Mouse (Mus musculus) lung, postnatal 0 days (tissue): ENCODE measurements at regions not wholly inside any gene's neighbourhood (a gene's known extent, or its start where the extent isn't known, plus 50 kb on each side); places are given as distances from the start of the nearest gene placed in this dataset.

Source experiments
- ATAC-seq: fragments of 200-750 bp; cut with Nextera tagmentation; 2 replicates; pipeline ENCODE4 v1.8.0; 2017; ENCODE audit warnings: moderate library complexity
- DNase-seq: peaks from one replicate; pipeline ENCODE4 v3.0.0-alpha.2; 2016; ENCODE audit warnings: low spot score
- H3K27ac ChIP-seq: fragments of 300-500 bp; sonication (generic); 2 replicates; pipeline ENCODE4 v1.5.1; 2014; ENCODE audit warnings: antibody characterized with exemption, mild to moderate bottlenecking, low read length, mixed read lengths
- H3K27me3 ChIP-seq: fragments of 300-500 bp; sonication (generic); replicated peaks from 2 replicates; pipeline ENCODE4 v1.6.1; 2014; ENCODE audit warnings: low read length, mixed read lengths; ENCODE audit not compliant: insufficient read depth
- H3K36me3 ChIP-seq: fragments of 300-500 bp; sonication (generic); 2 replicates; pipeline ENCODE4 v1.6.1; 2014; ENCODE audit warnings: low read length, mixed read lengths; ENCODE audit not compliant: insufficient read depth
- H3K4me1 ChIP-seq: fragments of 300-500 bp; sonication (generic); 2 replicates; pipeline ENCODE4 v1.6.1; 2014; ENCODE audit warnings: antibody characterized with exemption, low read depth, low read length, mixed read lengths; ENCODE audit not compliant: insufficient read depth
- H3K4me2 ChIP-seq: fragments of 300-500 bp; sonication (generic); replicated peaks from 2 replicates; pipeline ENCODE4 v1.6.1; 2014; ENCODE audit warnings: low read depth, mild to moderate bottlenecking, low read length, moderate library complexity, mixed read lengths
- H3K4me3 ChIP-seq: fragments of 300-500 bp; sonication (generic); 2 replicates; pipeline ENCODE4 v1.5.1; 2014; ENCODE audit warnings: low read depth, low read length
- H3K9ac ChIP-seq: fragments of 300-500 bp; sonication (generic); replicated peaks from 2 replicates; pipeline ENCODE4 v1.6.1; 2014; ENCODE audit warnings: low read depth, mild to moderate bottlenecking
- H3K9me3 ChIP-seq: fragments of 300-500 bp; sonication (generic); 2 replicates; pipeline ENCODE4 v1.6.1; 2016; ENCODE audit warnings: low read length, mixed read lengths
- CTCF ChIP-seq: IDR thresholded peaks from 2 replicates; pipeline ENCODE4 v1.5.1; 2016; ENCODE audit warnings: antibody characterized with exemption, mild to moderate bottlenecking
- EP300 ChIP-seq: IDR thresholded peaks from 2 replicates; pipeline ENCODE4 v1.6.1; 2016; ENCODE audit warnings: antibody characterized with exemption, mild to moderate bottlenecking, control low read depth
- WGBS: fragments of 180-500 bp; shearing (Covaris S2); extraction: QIAGEN DNeasy Blood & Tissue Kit; methylation state at CpG from one replicate; pipeline ENCODE4 v1.1.7; 2014; 5-methylcytosine and 5-hydroxymethylcytosine counted together

- H3K36me3 ChIP-seq, result no peaks in the 10 kb centered on the region
- WGBS, result 76% methylated on average over 13 of the region's 13 CpGs
- no peak overlapping the region for H3K27ac ChIP-seq
- no peaks in the 10 kb centered on the region for H3K4me1 ChIP-seq
- H3K27me3 ChIP-seq, result no peaks in the 10 kb centered on the region
- no peak overlapping the region for H3K4me2 ChIP-seq
- TF ChIP-seq CTCF (no peak), EP300 (no peak)
- H3K4me3 ChIP-seq, result no peak overlapping the region
- no peak for DNase-seq
- ATAC-seq, result no peak
- H3K9me3 ChIP-seq, result no peaks in the 10 kb centered on the region
- H3K9ac ChIP-seq, result no peak overlapping the region
These were observed 299.8 kb upstream of the Pou3f3 start for GRCm38 (mm10) chr1:42395651-42396260.

- no peak overlapping the region for H3K9ac ChIP-seq
- no peaks in the 10 kb centered on the region for H3K4me1 ChIP-seq
- no peak for ATAC-seq
- no peak for DNase-seq
- H3K4me2 ChIP-seq, result no peak overlapping the region
- H3K9me3 ChIP-seq, result no peaks in the 10 kb centered on the region
- H3K27ac ChIP-seq, result no peak overlapping the region
- H3K27me3 ChIP-seq, result no peaks in the 10 kb centered on the region
- H3K36me3 ChIP-seq, result no peaks in the 10 kb centered on the region
- WGBS, result 29% methylated on average over 8 of the region's 8 CpGs
- H3K4me3 ChIP-seq, result no peak overlapping the region
- no peak for TF ChIP-seq EP300
These were observed 297.0 kb upstream of the Pou3f3 start for GRCm38 (mm10) chr1:42398461-42399154.

GRCm38 (mm10) chr1:42415817-42416538 lies 279.6 kb upstream of the Pou3f3 start:
- Histone ChIP-seq H3K9ac (no peak overlapping the region), H3K36me3 (no peaks in the 10 kb centered on the region), H3K9me3 (no peaks in the 10 kb centered on the region), H3K27me3 (no peaks in the 10 kb centered on the region), H3K27ac (no peak overlapping the region), H3K4me2 (no peak overlapping the region), H3K4me1 (no peaks in the 10 kb centered on the region), H3K4me3 (no peak overlapping the region)
- 76% methylated on average over 21 of the region's 21 CpGs for WGBS
- TF ChIP-seq EP300, result no peak
- ATAC-seq (no peak), DNase-seq (no peak)

DNA sequence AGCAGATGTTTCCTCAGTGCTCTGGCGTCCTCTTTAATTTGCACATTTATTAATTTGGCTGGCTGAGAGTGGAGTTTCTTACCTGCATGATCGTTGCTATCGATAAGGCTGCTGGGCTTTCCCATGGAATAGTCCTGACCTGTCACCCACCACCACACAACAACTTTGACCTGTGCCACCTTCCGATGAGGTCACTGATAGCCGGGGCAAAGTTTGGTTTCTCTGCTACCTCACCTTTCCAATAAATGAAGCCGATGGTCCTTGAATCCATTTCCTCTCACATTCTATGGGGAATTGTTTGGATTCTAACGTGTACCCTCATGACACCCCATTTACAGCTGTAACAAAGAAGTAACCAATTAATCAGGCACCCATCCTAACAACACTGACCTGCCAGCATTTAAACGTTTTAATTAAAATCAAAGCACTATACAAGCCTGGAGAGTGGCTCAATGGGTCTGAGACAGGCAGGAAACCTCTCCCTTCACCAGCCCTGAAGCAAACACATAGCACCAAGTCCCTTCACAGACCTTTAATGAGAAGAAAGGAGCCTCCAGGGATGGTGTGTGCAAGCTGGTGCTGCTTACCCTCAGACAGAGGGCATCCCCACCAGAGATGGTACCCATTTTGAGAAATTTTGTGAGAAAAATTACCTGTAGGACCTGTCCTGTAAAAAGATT lies 278.9 kb upstream of the Pou3f3 start:
- no peak for DNase-seq
- 61% methylated on average over 8 of the region's 8 CpGs for WGBS

DNA sequence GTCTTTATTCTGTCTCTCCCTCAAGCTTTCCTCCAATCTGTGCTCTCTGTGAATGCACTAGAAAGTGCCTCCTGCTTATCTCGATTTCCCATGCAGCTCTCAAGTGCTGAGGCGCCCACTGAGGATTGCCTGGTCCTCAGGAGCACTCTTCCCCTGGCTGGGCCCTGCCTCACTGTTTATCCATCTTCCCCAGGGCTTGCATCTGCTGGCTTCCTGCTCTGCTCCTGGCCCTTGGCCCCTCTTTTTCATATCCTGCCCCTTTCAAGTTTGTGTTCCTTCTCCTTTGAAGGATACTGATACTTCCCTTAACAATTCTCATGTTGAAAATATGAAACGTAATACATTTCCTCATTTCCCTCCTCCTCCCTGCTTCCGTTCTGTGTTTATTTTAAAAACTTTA lies 277.8 kb upstream of the Pou3f3 start:
- ATAC-seq (no peak), DNase-seq (peak; percentile 9)
- 6% methylated on average over 4 of the region's 4 CpGs for WGBS
- Histone ChIP-seq H3K27ac (no peak overlapping the region), H3K9ac (no peak overlapping the region), H3K4me3 (no peak overlapping the region), H3K27me3 (no peaks in the 10 kb centered on the region), H3K36me3 (no peaks in the 10 kb centered on the region), H3K4me2 (no peak overlapping the region), H3K9me3 (no peaks in the 10 kb centered on the region), H3K4me1 (no peaks in the 10 kb centered on the region)
- TF ChIP-seq EP300, result no peak
- no peak for TF ChIP-seq CTCF

More for the DNA sequence above, 278.9 kb upstream of the Pou3f3 start:
- H3K36me3 ChIP-seq, result no peaks in the 10 kb centered on the region
- no peak overlapping the region for H3K27ac ChIP-seq
- no peaks in the 10 kb centered on the region for H3K27me3 ChIP-seq
- TF ChIP-seq EP300, result no peak
- no peak for TF ChIP-seq CTCF
- no peak overlapping the region for H3K9ac ChIP-seq
- no peak for ATAC-seq
- no peaks in the 10 kb centered on the region for H3K9me3 ChIP-seq
- H3K4me2 ChIP-seq, result no peak overlapping the region
- no peaks in the 10 kb centered on the region for H3K4me1 ChIP-seq
- no peak overlapping the region for H3K4me3 ChIP-seq

DNA sequence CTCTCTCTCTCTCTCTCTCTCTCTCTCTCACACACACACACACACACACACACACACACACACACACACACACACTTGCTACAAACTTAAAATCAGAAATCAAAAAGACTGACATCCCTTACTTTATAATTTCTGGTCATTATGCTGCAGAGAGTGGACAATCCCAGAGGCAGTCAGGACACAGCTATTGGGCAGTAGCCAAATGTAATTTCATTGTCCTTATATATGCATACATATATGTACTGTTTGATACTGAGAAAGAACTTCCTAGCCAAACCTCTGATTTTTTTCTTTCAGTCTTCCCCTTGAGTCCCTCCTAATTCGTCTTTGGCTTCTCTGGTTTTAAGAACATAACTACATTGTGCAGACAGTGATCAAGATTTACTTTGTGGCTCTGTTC lies 277.3 kb upstream of the Pou3f3 start:
- H3K27me3 ChIP-seq, result no peaks in the 10 kb centered on the region
- ATAC-seq (no peak), DNase-seq (no peak)
- no peaks in the 10 kb centered on the region for H3K9me3 ChIP-seq
- TF ChIP-seq CTCF, result no peak
- no peak for TF ChIP-seq EP300
- no peak overlapping the region for H3K4me2 ChIP-seq
- no peaks in the 10 kb centered on the region for H3K36me3 ChIP-seq
- H3K4me1 ChIP-seq, result no peaks in the 10 kb centered on the region
- H3K4me3 ChIP-seq, result no peak overlapping the region
- H3K27ac ChIP-seq, result no peak overlapping the region
- WGBS, result 13% methylated on average over 1 of the region's 1 CpGs
- H3K9ac ChIP-seq, result no peak overlapping the region
